Mouse (Mus musculus) gastrocnemius, adult 2 months (tissue): ENCODE results near the gene Olfr763. TPM values are rescaled to one million over a fixed set of nuclear protein-coding genes. Genes with fewer than 3 reads are reported as not detected.
"Not testable (repeated sequence)": the region's sequence is repeated elsewhere in the genome, so short reads cannot be mapped to it uniquely, and the experiment has no call there.

ENCODE experiments used
- DNase-seq: peaks from one replicate; pipeline ENCODE4 v3.0.0; 2022
- H3K27ac ChIP-seq: fragments of 200-600 bp; 2 replicates; pipeline ENCODE4 v1.8.1; 2022; ENCODE audit warnings: mild to moderate bottlenecking
- H3K4me3 ChIP-seq: fragments of 200-600 bp; 2 replicates; pipeline ENCODE4 v1.8.1; 2022; ENCODE audit warnings: mild to moderate bottlenecking, moderate library complexity
- CTCF ChIP-seq: fragments of 200-600 bp; IDR thresholded peaks from 2 replicates; pipeline ENCODE4 v1.8.1; 2022; ENCODE audit warnings: antibody characterized with exemption, mild to moderate bottlenecking, moderate library complexity
- intact Hi-C: fragments of 180-260 bp; cut with DNase I; formaldehyde crosslinking; loops from one replicate; pipeline ENCODE4 v1.15.1; 2025
- total RNA-seq, 2 experiments: library from RNA; stranded (reverse); gene quantifications; 2 replicates each; pipeline ENCODE4 v1.2.3; 2021

The Olfr763 gene
- total RNA-seq, 2 experiments from 2014 or later: not detected

- no peak for DNase-seq
- TF ChIP-seq CTCF: no peak
- no peak overlapping the region for H3K27ac ChIP-seq
- no peak overlapping the region for H3K4me3 ChIP-seq
- intact Hi-C loops: no loop called here
Measured at GRCm38 (mm10) chr10:128995796-128996195, 14.8 kb upstream of the Olfr763 start.

- intact Hi-C loops: no loop called here
- TF ChIP-seq CTCF: no peak
- DNase-seq: no peak
- Histone ChIP-seq H3K4me3 (no peak overlapping the region), H3K27ac (no peak overlapping the region)
Measured at GRCm38 (mm10) chr10:128996523-128997040, 14.0 kb upstream of the Olfr763 start.

- H3K4me3 ChIP-seq: no peak overlapping the region
- no peak overlapping the region for H3K27ac ChIP-seq
- intact Hi-C loops: no loop called here
- no peak for DNase-seq
- TF ChIP-seq CTCF: no peak
Measured at GRCm38 (mm10) chr10:129004032-129004920, 6.3 kb upstream of the Olfr763 start.

- H3K4me3 ChIP-seq, DNase-seq, H3K27ac ChIP-seq, intact Hi-C loops: not testable (repeated sequence)
Measured at GRCm38 (mm10) chr10:129011511-129011910, 920 bp downstream of the Olfr763 start.

- no peak overlapping the region for H3K4me3 ChIP-seq
- intact Hi-C loops: no loop called here
- no peak for DNase-seq
- no peak overlapping the region for H3K27ac ChIP-seq
- no peak for TF ChIP-seq CTCF
Measured at GRCm38 (mm10) chr10:129014477-129014876, 3.9 kb downstream of the Olfr763 start.

GRCm38 (mm10) chr10:129023319-129023718 is 12.7 kb downstream of the Olfr763 start:
- TF ChIP-seq CTCF: no peak
- intact Hi-C loops: no loop called here
- Histone ChIP-seq H3K27ac (no peak overlapping the region), H3K4me3 (no peak overlapping the region)
- DNase-seq: no peak

- no peak for DNase-seq
- TF ChIP-seq CTCF: peak; percentile 64
- Histone ChIP-seq H3K27ac (no peak overlapping the region), H3K4me3 (no peak overlapping the region)
- intact Hi-C loops: no loop called here
Measured at GRCm38 (mm10) chr10:129026018-129026662, 15.5 kb downstream of the Olfr763 start.

- intact Hi-C loops: no loop called here
- Histone ChIP-seq H3K27ac (no peak overlapping the region), H3K4me3 (no peak overlapping the region)
- TF ChIP-seq CTCF: no peak
- DNase-seq: no peak
Measured at GRCm38 (mm10) chr10:129028343-129028742, 17.8 kb downstream of the Olfr763 start.

GRCm38 (mm10) chr10:129039796-129040195 is 29.2 kb downstream of the Olfr763 start, which contains the start of gene Olfr764-ps1:
Gene Olfr764-ps1, minus strand, starts transcription at chr10:129039896.
- intact Hi-C loops: no loop called here
- TF ChIP-seq CTCF: no peak

GRCm38 (mm10) chr10:129049898-129050297 is 39.3 kb downstream of the Olfr763 start, which contains the start of gene Olfr765:
Gene Olfr765, minus strand, starts transcription at chr10:129049998.
- intact Hi-C loops, H3K27ac ChIP-seq, DNase-seq, H3K4me3 ChIP-seq: not testable (repeated sequence)

More at GRCm38 (mm10) chr10:129039796-129040195, 29.2 kb downstream of the Olfr763 start, which contains the start of gene Olfr764-ps1:
- Histone ChIP-seq H3K27ac (no peak within 1 kb of the TSS), H3K4me3 (no peak within 1 kb of the TSS)
- DNase-seq: no peak

Other genes with a start within 250 kb of the Olfr763 start
- 1 to 10 TPM; 1.0 to 1.5 TPM for gene Mmp19, start 219.9 kb upstream of the Olfr763 start, total RNA-seq
- 10 to 100 TPM; 20.1 to 26.2 TPM for gene Dnajc14, start 206.7 kb upstream of the Olfr763 start, total RNA-seq
- gene Tmem198b, start 206.4 kb upstream of the Olfr763 start, total RNA-seq: 1 to 10 TPM; 2.2 to 3.6 TPM
- 10 to 100 TPM; 30.5 to 33.8 TPM for gene Sarnp, start 193.5 kb upstream of the Olfr763 start, total RNA-seq
- 1 to 10 TPM; 3.5 to 4.5 TPM for gene Ormdl2, start 189.1 kb upstream of the Olfr763 start, total RNA-seq
- gene Gdf11, start 119.1 kb upstream of the Olfr763 start, total RNA-seq: 1 to 10 TPM; 4.8 to 5.2 TPM
- 100 to 1,000 TPM; 124 to 132 TPM for gene Cd63, start 109.8 kb upstream of the Olfr763 start, total RNA-seq
- 1 to 10 TPM; 5.1 to 5.2 TPM for gene Rdh5, start 87.9 kb upstream of the Olfr763 start, total RNA-seq
- 100 to 1,000 TPM; 137 to 169 TPM for gene Bloc1s1, start 86.8 kb upstream of the Olfr763 start, total RNA-seq
- gene Itga7, start 77.0 kb upstream of the Olfr763 start, total RNA-seq: 10 to 100 TPM; 58.4 to 72.9 TPM
- gene Mettl7b, start 49.8 kb upstream of the Olfr763 start, total RNA-seq: not detected
- not detected for gene Olfr9, start 21.4 kb upstream of the Olfr763 start, total RNA-seq
- gene Olfr764-ps1, start 29.1 kb downstream of the Olfr763 start, total RNA-seq: not detected
- gene Olfr765, start 39.2 kb downstream of the Olfr763 start, total RNA-seq: not detected
- gene Olfr766-ps1, start 58.2 kb downstream of the Olfr763 start, total RNA-seq: not detected
- not detected for gene Olfr767, start 72.1 kb downstream of the Olfr763 start, total RNA-seq
- not detected for gene Olfr768, start 88.6 kb downstream of the Olfr763 start, total RNA-seq
- not detected for gene Olfr769, start 107.1 kb downstream of the Olfr763 start, total RNA-seq
- gene Olfr770, start 128.2 kb downstream of the Olfr763 start, total RNA-seq: not detected
- not detected for gene Olfr771, start 154.0 kb downstream of the Olfr763 start, total RNA-seq
- not detected for gene Olfr772, start 167.1 kb downstream of the Olfr763 start, total RNA-seq
- not detected for gene Olfr773, start 176.6 kb downstream of the Olfr763 start, total RNA-seq
- not detected for gene Olfr774, start 225.4 kb downstream of the Olfr763 start, total RNA-seq
- gene Olfr775, start 237.6 kb downstream of the Olfr763 start, total RNA-seq: not detected
- gene Olfr776, start 248.3 kb downstream of the Olfr763 start, total RNA-seq: not detected